Mouse (Mus musculus) heart, embryonic 13.5 days (tissue): ENCODE data around the gene Eef1g. TPM values are rescaled to one million over a fixed set of nuclear protein-coding genes. Genes with fewer than 3 reads are reported as not detected.
A peak's percentile ranks its signal among the peaks of the same experiment; 100 is the strongest.

ENCODE experiments used
- ATAC-seq: fragments of 200-750 bp; cut with Nextera tagmentation; 2 replicates; pipeline ENCODE4 v1.8.0; 2017; ENCODE audit warnings: moderate TSS enrichment; ENCODE audit not compliant: insufficient number of reproducible peaks, low FRiP score, low TSS enrichment; ENCODE audit errors: extremely low read depth
- H3K27ac ChIP-seq: fragments of 300-500 bp; sonication (generic); replicated peaks from 2 replicates; pipeline ENCODE4 v1.5.1; 2015; ENCODE audit warnings: moderate library complexity, mild to moderate bottlenecking, inconsistent platforms
- H3K27me3 ChIP-seq: fragments of 300-500 bp; sonication (generic); replicated peaks from 2 replicates; pipeline ENCODE4 v1.6.1; 2015; ENCODE audit warnings: mild to moderate bottlenecking, inconsistent platforms
- H3K36me3 ChIP-seq: fragments of 300-500 bp; sonication (generic); 2 replicates; pipeline ENCODE4 v1.6.1; 2015; ENCODE audit warnings: mild to moderate bottlenecking, inconsistent platforms
- H3K4me1 ChIP-seq: fragments of 300-500 bp; sonication (generic); 2 replicates; pipeline ENCODE4 v1.6.1; 2015; ENCODE audit warnings: inconsistent platforms
- H3K4me2 ChIP-seq: fragments of 300-500 bp; sonication (generic); 2 replicates; pipeline ENCODE4 v1.6.1; 2015; ENCODE audit warnings: inconsistent platforms, mild to moderate bottlenecking, moderate library complexity
- H3K4me3 ChIP-seq: fragments of 300-500 bp; sonication (generic); 2 replicates; pipeline ENCODE4 v1.5.1; 2015; ENCODE audit warnings: moderate library complexity, mild to moderate bottlenecking, inconsistent platforms
- H3K9ac ChIP-seq: fragments of 300-500 bp; sonication (generic); 2 replicates; pipeline ENCODE4 v1.6.1; 2015; ENCODE audit warnings: inconsistent platforms, mild to moderate bottlenecking, moderate library complexity
- H3K9me3 ChIP-seq: fragments of 300-500 bp; sonication (generic); 2 replicates; pipeline ENCODE4 v1.6.1; 2016; ENCODE audit warnings: inconsistent platforms
- WGBS: fragments of 180-500 bp; shearing (Covaris S2); methylation state at CpG from one replicate; pipeline ENCODE4 v1.1.7; 2015; ENCODE audit warnings: mixed read lengths; 5-methylcytosine and 5-hydroxymethylcytosine counted together
- polyA plus RNA-seq: library from polyadenylated mRNA; unstranded; fragments of >200 nt; fragmentation: Nextera tagmentation; extraction: Ambion mirVana; gene quantifications from 2 replicates; pipeline ENCODE4 v1.2.1, GENCODE M21; 2015

Gene Eef1g
- polyA plus RNA-seq, 1 experiment from 2014 or later = 251 TPM

GRCm38 (mm10) chr19:8988346-8989065, 21.7 kb downstream of the Eef1g start:
- no peak for ATAC-seq
- no peaks in the 10 kb centered on the region for H3K27me3 ChIP-seq
- H3K4me3 ChIP-seq = peak overlapping the region; percentile 71
- H3K9me3 ChIP-seq = no peaks in the 10 kb centered on the region
- H3K9ac ChIP-seq = peak overlapping the region; percentile 90
- 22% methylated on average over 15 of the region's 15 CpGs for WGBS
- no peaks in the 10 kb centered on the region for H3K36me3 ChIP-seq
- H3K4me2 ChIP-seq = peak overlapping the region; percentile 71
- peak overlapping the region; percentile 93 for H3K27ac ChIP-seq
- H3K4me1 ChIP-seq = peaks cover 85% of the 10 kb centered on the region

GRCm38 (mm10) chr19:8989066-8989566, 22.3 kb downstream of the Eef1g start, which contains the start of gene Ahnak:
Gene Ahnak, plus strand, starts transcription at chr19:8989284.
- H3K27me3 ChIP-seq = no peaks in the 10 kb centered on the region
- H3K4me3 ChIP-seq = peak within 1 kb of the TSS; percentile 71
- peak within 1 kb of the TSS; percentile 71 for H3K4me2 ChIP-seq
- H3K36me3 ChIP-seq = no peaks in the 10 kb centered on the region
- WGBS = under 1% methylated on average over 39 of the region's 42 CpGs
- peaks cover 85% of the 10 kb centered on the region for H3K4me1 ChIP-seq
- ATAC-seq = peak; percentile 16; the same call in 1 of the 2 replicates
- H3K9ac ChIP-seq = peak within 1 kb of the TSS; percentile 90
- peak within 1 kb of the TSS; percentile 93 for H3K27ac ChIP-seq
- H3K9me3 ChIP-seq = no peaks in the 10 kb centered on the region

DNA sequence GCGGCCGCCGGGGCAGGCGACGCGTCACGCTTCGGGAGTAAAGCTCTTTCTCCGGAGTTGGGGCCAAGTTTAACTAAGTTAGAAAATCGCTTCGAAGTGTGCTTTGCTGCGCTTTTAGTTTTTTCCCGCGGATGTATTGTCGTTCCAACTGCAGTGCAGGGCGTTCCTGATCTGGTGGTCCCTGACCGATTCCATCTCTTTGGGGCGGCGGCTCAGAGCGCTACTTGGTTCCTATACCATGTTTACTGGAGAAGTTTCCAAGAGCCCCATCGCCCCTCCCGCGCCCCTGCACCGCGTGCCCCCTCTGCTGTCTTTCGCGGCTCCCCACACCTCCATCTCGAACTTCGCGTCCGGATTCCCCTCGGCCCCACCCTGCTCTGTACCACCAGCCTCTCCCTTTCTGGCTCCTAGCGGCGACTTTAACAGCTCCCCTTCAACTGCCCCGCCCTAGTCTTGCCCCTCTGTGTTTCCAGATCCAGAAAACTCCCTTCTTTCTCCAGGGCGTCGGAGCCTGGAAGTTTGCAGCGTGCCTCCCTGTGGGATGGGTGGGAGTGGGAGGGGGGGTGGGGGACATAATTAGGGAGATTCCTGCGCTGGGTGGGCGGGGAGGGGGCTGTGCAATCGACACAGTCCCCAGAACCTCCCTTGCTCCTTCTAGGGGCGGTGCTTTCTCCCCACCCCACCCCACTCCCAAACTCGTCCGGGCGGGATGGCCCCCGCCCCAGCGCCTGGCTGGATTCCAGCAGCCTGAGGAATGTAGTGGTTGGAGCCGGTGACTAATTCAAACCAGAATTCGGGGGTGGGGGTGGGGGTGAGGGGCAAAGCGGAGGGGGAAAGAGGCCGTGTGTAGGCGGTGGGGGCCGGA, 23.0 kb downstream of the Eef1g start:
- Histone ChIP-seq H3K9ac (peak overlapping the region; percentile 90), H3K27me3 (no peaks in the 10 kb centered on the region), H3K4me1 (peaks cover 85% of the 10 kb centered on the region), H3K27ac (peak overlapping the region; percentile 93), H3K4me3 (peak overlapping the region; percentile 71), H3K9me3 (no peaks in the 10 kb centered on the region), H3K36me3 (no peaks in the 10 kb centered on the region), H3K4me2 (peak overlapping the region; percentile 71)
- WGBS = 1% methylated on average over 52 of the region's 53 CpGs
- peak; percentile 72 for ATAC-seq

DNA sequence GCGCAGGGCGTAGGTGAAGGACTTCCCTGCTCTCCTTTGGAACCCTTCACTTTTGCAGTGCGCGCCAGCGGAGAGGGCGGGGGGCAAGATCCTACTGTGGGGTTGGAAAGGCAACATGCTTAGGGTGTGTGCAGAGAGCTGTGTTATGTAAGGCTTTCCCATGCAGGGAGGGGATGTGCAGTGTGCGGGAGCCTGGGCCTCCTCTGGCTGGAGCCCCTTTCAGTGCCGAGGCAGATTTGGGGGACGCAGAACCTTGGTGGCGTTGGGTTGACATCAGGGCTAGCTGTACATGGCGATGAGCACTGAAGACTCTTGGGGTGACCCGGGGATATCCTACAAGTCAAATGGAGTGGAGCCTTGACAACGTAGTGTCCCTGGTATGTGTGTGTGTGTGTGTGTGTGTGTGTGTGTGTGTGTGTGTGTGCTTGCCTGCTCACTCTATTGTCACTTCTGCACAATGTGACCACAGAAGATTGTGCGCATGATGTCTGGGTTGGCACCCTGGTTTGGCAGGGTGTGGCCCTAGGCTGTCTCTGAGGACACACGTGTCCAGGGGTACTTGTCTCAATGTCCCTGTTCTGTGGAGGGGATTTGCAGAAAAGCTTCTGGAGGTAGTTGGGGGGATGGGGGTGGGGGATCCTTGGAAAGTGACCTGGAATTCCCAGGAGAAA, 23.7 kb downstream of the Eef1g start:
- ATAC-seq = peak; percentile 49
- 9% methylated on average over 15 of the region's 15 CpGs for WGBS
- peak overlapping the region; percentile 71 for H3K4me2 ChIP-seq
- H3K36me3 ChIP-seq = no peaks in the 10 kb centered on the region
- no peaks in the 10 kb centered on the region for H3K27me3 ChIP-seq
- H3K9me3 ChIP-seq = no peaks in the 10 kb centered on the region
- H3K4me1 ChIP-seq = peaks cover 85% of the 10 kb centered on the region
- peak overlapping the region; percentile 90 for H3K9ac ChIP-seq
- H3K27ac ChIP-seq = peak overlapping the region; percentile 93
- H3K4me3 ChIP-seq = peak overlapping the region; percentile 71

DNA sequence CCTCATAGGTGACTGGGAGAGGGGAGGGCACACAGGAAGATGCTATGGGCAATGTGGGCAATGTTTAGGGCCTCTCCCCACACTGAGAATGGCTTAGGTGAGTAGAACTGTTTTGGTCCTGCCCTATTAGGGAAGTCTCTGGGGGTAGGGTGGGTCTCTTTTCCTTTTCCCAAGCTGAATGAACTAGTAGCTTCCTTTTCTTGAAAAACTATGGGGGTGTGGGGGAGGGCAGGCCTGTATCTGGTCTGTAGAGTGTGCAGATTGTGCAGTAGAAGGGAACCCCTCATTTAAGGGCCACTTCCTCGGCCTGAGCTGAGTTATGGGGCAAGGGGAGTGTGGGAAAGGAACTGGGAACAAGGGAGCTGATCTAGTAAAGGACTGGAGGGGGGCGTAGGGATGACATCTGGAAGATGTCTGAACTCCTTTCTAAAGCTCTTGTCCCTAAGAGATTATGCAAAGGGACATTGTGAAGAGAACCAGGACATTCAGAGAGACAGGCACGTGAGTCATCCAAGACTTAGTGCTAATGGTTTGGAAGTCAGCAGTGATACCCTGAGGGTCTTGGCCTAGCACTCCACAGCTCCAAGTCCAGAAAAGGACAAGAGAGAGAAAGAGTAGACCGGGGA, 24.5 kb downstream of the Eef1g start:
- Histone ChIP-seq H3K27ac (peak overlapping the region; percentile 93), H3K36me3 (no peaks in the 10 kb centered on the region), H3K27me3 (no peaks in the 10 kb centered on the region), H3K4me1 (peaks cover 84% of the 10 kb centered on the region), H3K9ac (peak overlapping the region; percentile 90), H3K4me3 (peak overlapping the region; percentile 71), H3K4me2 (peak overlapping the region; percentile 71), H3K9me3 (no peaks in the 10 kb centered on the region)
- no peak for ATAC-seq
- 43% methylated on average over 4 of the region's 4 CpGs for WGBS

DNA sequence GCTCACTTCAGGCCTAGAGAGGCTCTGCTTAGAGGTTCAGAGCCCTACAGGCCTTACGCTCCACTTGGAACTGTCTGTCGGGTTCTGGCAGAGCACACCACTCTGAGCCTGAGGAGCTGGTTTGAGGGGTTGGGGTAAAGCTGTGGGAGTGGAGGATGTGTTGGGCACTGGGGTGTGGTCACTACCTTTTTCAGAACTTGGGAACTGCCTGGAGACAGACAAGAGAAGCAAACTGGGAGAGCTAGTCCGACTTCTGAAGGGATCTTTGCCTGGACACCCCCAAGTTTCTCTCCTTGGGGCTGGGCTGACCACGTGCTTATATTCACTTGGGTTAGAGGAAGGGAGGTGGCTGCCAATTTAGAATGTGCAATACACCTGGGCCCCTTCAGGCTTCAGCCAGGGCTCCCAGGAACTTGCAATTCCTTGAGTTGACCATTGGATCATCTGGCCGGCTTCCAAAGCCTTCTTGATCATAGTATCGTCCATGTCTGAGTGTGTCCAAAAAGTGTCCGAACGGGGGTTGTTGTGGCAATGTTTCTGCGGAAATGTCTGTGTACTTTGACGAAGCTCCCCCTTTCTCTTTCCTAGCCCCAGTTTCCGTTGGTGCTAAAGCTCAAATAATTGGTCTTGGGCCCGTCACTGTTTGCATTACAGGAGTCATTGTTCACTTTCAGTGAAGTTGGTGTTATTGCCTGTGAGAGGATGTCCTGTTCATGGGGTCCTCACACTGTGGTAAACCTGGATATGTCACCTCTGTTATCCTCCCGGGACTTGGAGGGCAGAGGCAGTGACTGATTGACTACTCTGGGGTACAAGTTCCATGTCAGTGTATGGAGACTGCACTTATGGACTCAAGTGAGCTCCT, 25.3 kb downstream of the Eef1g start:
- Histone ChIP-seq H3K27me3 (no peaks in the 10 kb centered on the region), H3K9ac (peak overlapping the region; percentile 90), H3K4me3 (peak overlapping the region; percentile 71), H3K9me3 (no peaks in the 10 kb centered on the region), H3K27ac (peak overlapping the region; percentile 93), H3K4me1 (peaks cover 85% of the 10 kb centered on the region), H3K4me2 (peak overlapping the region; percentile 71), H3K36me3 (no peaks in the 10 kb centered on the region)
- 61% methylated on average over 13 of the region's 13 CpGs for WGBS
- ATAC-seq = no peak

DNA sequence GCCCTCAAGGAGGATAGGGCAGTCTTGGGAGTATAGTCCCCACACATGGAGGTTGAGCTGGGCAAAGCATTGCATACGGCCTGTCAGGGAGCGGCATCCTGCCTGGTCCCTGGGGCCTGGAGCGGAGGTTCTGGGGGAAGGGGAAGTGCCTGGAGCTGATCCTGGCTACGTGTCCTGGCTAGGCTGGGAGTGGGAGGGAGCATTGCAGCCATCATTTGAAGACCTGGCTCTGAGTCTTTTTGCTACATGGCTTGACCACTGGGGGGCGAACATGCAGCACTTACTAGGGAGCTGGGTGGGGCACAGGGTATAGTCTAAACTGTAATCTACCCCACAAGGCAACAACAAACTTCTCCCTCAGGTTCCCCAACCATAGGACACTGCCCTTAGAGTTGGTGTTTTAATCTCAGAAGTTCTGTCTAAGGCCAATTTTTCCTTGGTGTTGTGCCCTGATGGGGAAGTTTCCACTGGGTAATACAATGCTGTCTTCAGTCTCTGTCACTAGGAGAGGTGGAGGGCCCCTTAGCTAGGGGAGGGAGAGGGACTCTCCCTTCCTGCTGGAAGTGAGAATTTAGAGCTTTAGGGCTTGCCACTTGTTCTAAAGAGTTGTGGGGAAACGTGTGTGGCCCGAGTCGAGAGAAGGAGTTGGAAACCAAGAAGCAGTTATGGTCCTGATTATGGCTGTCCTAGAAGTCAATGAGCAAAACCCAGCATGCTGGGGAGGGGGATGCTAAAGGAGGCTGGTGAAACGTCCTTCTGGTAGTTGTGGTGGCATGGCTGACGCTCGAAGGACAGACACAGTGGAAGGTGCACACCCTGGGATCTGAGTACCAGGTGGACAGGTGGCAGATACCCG, 26.2 kb downstream of the Eef1g start:
- ATAC-seq = no peak
- Histone ChIP-seq H3K4me1 (peaks cover 86% of the 10 kb centered on the region), H3K27ac (peak overlapping the region; percentile 93), H3K4me2 (peak overlapping the region; percentile 71), H3K36me3 (no peaks in the 10 kb centered on the region), H3K27me3 (no peaks in the 10 kb centered on the region), H3K4me3 (peak overlapping the region; percentile 71), H3K9me3 (no peaks in the 10 kb centered on the region), H3K9ac (peak overlapping the region; percentile 90)
- 30% methylated on average over 12 of the region's 12 CpGs for WGBS

GRCm38 (mm10) chr19:8993625-8993912, 26.7 kb downstream of the Eef1g start:
- WGBS = 59% methylated on average over 2 of the region's 2 CpGs
- peak overlapping the region; percentile 71; the same call in 1 of the 2 replicates for H3K4me2 ChIP-seq
- no peak overlapping the region for H3K4me3 ChIP-seq
- no peaks in the 10 kb centered on the region for H3K27me3 ChIP-seq
- no peaks in the 10 kb centered on the region for H3K36me3 ChIP-seq
- H3K9ac ChIP-seq = peak overlapping the region; percentile 90
- peaks cover 86% of the 10 kb centered on the region for H3K4me1 ChIP-seq
- peak overlapping the region; percentile 93; the same call in 1 of the 2 replicates for H3K27ac ChIP-seq
- no peak for ATAC-seq
- H3K9me3 ChIP-seq = no peaks in the 10 kb centered on the region

DNA sequence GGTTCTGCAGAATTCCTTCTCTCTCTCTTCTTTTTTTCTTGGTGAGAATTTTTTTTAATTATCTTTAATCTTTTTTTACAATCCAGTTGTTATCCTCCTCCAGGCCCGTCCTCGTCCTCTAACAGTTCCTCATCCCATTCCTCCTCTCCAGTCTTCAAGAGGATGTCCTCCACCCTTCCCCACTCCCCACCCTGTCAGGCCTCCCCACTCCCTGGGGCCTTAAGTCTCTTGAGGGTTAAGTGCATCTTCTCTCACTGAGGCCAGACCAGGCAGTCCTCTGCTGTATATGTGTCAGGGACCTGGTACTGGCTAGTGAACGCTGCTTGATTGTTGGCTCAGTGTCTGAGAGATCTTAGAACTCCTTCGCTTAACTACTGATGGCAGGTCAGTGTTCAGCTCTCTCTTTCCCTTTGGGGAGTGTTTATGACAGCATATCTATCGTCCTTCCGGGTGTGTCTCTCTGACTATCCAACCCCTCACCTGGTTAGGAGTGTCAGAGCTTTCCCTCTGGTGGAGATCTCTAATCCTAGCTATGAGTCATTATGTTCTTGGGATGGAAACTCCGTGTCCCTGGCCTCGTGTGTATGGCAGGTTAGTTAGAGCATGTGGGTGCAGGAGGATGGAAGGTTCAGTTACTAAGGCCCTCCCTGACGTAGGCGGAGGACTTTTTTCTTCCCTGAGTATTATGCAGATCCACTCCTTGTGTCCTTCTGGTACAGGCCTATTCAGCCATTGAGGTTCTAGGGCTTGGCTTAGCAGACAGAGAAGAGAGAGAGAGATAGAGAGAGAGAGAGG, 28.2 kb downstream of the Eef1g start:
- Histone ChIP-seq H3K9ac (peak overlapping the region; percentile 38; the same call in 1 of the 2 replicates), H3K4me3 (no peak overlapping the region), H3K27me3 (no peaks in the 10 kb centered on the region), H3K9me3 (no peaks in the 10 kb centered on the region), H3K36me3 (peaks cover 11% of the 10 kb centered on the region), H3K27ac (no peak overlapping the region), H3K4me1 (peaks cover 89% of the 10 kb centered on the region), H3K4me2 (no peak overlapping the region)
- ATAC-seq = no peak
- WGBS = 62% methylated on average over 10 of the region's 10 CpGs
